Mouse (Mus musculus) embryonic fibroblast, embryonic 13.5 days (primary cell): ENCODE results near the gene Mettl4. TPM values are rescaled to one million over a fixed set of nuclear protein-coding genes. Genes with fewer than 3 reads are reported as not detected.
"Not testable (repeated sequence)": the region's sequence is repeated elsewhere in the genome, so short reads cannot be mapped to it uniquely, and the experiment has no call there.

Source experiments
- H3K27ac ChIP-seq: 2 replicates; pipeline ENCODE4 v1.5.1; 2012; ENCODE audit warnings: low read length, control low read depth, inconsistent platforms; ENCODE audit not compliant: insufficient read depth
- H3K4me1 ChIP-seq: 2 replicates; pipeline ENCODE4 v1.6.1; 2011; ENCODE audit warnings: low read length; ENCODE audit not compliant: control insufficient read depth, insufficient read depth
- H3K4me3 ChIP-seq: 2 replicates; pipeline ENCODE4 v1.5.1; 2011; ENCODE audit warnings: mild to moderate bottlenecking, control low read depth, low read length; ENCODE audit not compliant: insufficient read depth
- CTCF ChIP-seq: IDR thresholded peaks from 2 replicates; pipeline ENCODE4 v1.5.1; 2011; ENCODE audit warnings: mild to moderate bottlenecking, control low read depth, low read length, moderate library complexity, borderline replicate concordance; ENCODE audit not compliant: insufficient read depth
- POLR2A ChIP-seq: IDR thresholded peaks from 2 replicates; pipeline ENCODE4 v1.6.1; 2011; ENCODE audit warnings: low read depth, mild to moderate bottlenecking, control low read depth, low read length, moderate library complexity
- polyA plus RNA-seq: library from polyadenylated mRNA; stranded (reverse); fragments of >200 nt; gene quantifications from 2 replicates; pipeline ENCODE4 v1.2.4, GENCODE M21; 2011; ENCODE audit warnings: low read depth; ENCODE audit not compliant: missing spikeins, insufficient read length

The Mettl4 gene
- polyA plus RNA-seq, result 13.5 and 16.6 TPM in 2 replicates

DNA sequence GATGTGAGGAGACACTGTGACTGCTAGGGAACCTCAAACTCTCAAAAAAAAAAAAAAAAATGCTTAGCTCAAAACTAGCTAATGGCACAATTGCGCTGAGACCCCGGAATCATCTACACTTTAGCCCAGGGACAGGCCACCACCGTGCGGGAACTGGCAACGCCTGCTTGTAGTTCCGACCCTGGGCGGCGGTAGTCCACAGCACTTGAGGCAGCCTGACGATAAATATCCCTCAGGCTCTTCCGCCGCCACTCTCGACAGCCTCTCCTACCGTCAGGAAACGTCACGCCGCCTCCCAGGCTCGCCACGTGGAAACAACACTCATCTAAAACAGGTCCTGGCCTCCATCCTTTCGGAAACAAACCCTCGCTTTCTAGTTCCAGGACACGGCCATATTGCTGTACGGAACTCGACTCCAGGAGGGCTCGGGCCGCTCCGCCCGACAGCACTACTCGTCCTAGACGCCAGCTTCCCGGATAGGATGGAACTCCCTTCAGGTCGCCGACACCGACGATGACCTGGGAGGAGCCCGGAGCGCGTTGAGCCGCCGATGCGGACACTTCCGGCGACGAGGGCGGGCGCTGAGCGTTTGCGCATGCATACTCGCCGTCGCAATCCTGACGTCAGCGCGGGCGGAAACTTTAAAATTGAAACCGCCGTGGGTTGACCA is at the start of gene Mettl4:
TSS of gene Mettl4 (minus strand) at position 554 of the 670 bp plus-strand sequence.
- TF ChIP-seq CTCF (no peak), POLR2A (peak; percentile 44)
- H3K4me3 ChIP-seq, result peak within 1 kb of the TSS; percentile 81
- no peaks in the 10 kb centered on the region for H3K4me1 ChIP-seq
- H3K27ac ChIP-seq, result peak within 1 kb of the TSS; percentile 98

DNA sequence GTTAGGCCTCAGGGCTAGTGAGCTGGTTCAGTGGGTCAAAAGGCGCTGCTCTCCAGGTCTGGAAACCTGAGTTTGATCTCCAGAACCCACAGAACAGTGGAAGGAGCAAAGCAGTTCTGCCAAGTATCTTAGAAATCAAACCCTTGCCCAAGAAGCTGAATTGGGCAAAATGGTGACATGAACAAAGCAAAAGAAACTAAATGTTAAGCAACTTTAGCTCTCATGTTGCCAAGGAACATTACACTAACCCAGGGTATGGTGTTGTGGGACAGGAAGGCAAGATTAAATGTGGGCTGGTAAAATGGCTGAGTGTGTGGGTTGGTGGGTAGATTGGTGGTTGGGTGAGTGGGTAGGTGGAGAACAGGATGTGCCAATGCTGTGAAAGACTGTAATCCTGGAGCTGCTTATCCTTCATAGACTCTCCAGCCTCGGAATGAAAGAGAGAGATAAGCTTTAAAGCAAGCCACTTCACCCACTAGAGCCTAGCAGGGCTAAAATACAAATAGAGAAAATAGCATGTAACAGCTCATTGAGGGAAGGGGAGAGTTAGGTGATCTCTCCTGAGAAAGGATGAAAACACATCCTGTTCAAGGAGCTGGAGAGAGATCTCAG is 29.2 kb upstream of the Mettl4 start:
- H3K4me1 ChIP-seq, result no peaks in the 10 kb centered on the region
- H3K27ac ChIP-seq, result no peak overlapping the region
- no peak overlapping the region for H3K4me3 ChIP-seq
- TF ChIP-seq CTCF, result no peak
- TF ChIP-seq POLR2A, result no peak

DNA sequence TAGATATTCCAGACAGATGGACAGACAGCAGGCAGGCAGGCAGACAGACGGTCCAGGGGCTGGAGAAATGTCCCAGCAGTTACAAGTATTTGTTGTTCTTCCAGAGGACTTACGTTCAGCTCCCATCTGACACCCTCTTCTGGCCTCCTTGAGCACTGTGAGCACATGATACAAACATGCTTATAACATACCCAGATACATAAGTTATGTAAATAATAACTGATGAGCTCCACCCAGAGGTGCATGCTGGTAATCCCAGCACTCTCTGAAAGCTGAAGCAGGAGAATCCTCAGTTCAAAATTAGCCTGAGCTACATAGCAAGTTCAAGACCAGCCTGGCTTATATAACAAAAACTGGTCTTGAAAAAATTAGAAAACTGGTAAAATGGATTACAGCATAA is 18.7 kb upstream of the Mettl4 start:
- no peak overlapping the region for H3K27ac ChIP-seq
- H3K4me3 ChIP-seq, result no peak overlapping the region
- H3K4me1 ChIP-seq, result no peaks in the 10 kb centered on the region
- TF ChIP-seq POLR2A (no peak), CTCF (no peak)

DNA sequence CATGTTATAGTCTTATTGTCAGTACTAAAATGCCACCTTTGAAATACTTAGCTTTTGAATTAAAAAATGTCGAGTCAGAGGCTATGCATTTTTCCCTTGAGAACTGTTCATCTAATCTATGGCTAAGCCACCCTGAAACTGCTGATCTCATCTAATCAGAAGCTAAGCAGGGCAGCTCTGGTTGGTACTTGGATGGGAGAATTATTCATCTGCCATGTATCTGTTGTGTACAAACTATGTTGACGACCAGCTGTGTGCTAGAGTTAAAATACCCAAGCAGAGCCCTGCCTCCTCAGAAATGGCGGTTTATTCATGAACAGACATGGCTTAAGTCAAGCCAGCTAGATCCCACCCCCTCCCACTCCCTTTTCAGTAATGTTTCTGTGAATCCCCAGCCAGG is 14.9 kb upstream of the Mettl4 start:
- Histone ChIP-seq H3K4me3 (no peak overlapping the region), H3K4me1 (no peaks in the 10 kb centered on the region), H3K27ac (no peak overlapping the region)
- TF ChIP-seq CTCF (no peak), POLR2A (no peak)

DNA sequence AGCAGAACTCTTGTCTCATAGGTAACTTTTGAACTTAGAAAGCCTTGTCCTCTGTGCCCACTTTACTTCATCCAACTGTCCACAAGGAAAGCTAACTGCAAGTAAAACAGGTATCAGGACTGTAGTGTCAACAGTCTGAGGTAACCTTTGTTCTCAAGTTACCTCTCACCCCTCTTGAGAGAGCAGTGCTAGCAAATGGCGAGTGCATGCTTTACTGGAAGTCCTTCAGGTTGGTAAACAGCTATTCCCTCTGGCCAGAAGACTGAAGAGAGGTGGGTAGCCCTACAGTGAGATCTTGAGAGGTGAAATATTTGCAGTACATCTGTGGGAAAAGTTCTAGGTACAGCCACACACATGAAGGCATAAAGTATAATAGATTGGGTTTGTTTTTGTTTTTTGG is 14.2 kb upstream of the Mettl4 start:
- H3K4me1 ChIP-seq, result no peaks in the 10 kb centered on the region
- H3K27ac ChIP-seq, result no peak overlapping the region
- H3K4me3 ChIP-seq, result no peak overlapping the region
- TF ChIP-seq POLR2A (no peak), CTCF (no peak)

DNA sequence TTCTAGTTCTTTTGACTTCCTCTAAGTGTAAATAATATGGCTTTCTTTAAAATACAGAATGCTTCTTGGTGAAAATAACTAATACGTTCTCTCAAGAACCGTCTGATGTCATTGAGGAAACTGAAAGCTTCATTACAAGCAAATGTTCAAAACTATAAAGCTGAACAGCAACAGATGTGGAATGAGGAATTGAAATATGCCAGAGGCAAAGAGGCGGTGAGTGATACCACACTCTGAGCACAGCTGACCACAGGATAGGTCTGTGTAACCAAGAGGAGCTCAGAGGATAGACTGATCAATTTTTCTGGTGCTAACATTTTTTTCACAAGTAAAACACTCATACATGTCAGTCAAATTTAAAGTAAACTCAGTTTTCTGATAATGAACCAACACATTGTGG is 12.6 kb upstream of the Mettl4 start:
- H3K27ac ChIP-seq, result no peak overlapping the region
- no peaks in the 10 kb centered on the region for H3K4me1 ChIP-seq
- TF ChIP-seq CTCF (no peak), POLR2A (no peak)
- no peak overlapping the region for H3K4me3 ChIP-seq

DNA sequence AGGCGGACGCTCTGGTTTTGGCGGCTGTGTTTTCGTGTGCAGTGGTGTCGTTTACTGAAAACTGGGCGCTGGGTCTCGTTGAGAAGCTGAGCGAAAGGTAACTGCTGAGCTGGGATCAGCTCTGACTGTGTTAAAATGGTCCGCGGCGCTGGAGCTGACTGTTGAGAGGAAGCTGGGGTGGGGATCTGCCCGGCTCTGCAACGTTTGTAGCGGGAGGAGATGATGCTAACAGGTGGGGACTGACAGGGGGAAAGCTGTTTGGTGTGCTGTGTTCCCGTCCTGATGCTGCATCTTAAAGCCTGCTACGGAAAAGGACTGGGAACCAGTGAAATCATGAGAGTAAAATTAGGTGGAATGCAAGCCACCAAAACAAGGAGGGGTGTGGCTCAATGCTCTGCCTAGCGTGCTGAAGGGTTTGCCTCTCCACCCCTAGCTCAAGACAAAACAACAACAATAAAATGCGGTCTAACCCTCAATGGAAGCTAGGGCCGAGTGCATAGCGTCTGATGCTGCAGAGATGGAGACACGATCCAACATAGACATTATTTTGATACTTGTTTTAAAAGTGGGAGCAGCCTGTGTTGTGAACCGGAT is 414 bp upstream of the Mettl4 start:
- H3K4me1 ChIP-seq, result no peaks in the 10 kb centered on the region
- TF ChIP-seq CTCF, result no peak
- TF ChIP-seq POLR2A, result no peak
- H3K4me3 ChIP-seq, result peak overlapping the region; percentile 81
- H3K27ac ChIP-seq, result no peak overlapping the region

DNA sequence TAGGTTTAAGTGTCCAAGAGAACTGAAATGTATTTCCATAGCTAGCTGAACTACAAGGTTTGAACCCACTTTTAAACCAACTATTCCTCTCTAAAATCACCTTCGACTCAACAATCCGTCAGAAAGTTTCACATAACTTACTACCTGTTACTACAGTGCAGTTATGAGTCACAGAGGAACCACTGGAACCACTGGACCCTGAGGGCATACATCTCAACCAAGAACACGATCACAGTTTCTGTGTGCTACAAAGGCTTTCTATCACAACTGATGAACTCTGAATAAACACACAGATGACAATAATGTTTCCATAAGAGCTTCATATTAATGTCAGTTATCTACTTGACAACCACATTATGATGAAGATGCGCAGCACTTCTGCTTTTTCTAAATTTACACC is 11.6 kb downstream of the Mettl4 start:
- no peak overlapping the region for H3K4me3 ChIP-seq
- H3K27ac ChIP-seq, result no peak overlapping the region
- 0 out of 2 replicates have a peak, but pooled peaks cover 4% of the 10 kb centered on the region for H3K4me1 ChIP-seq
- no peak for TF ChIP-seq CTCF

DNA sequence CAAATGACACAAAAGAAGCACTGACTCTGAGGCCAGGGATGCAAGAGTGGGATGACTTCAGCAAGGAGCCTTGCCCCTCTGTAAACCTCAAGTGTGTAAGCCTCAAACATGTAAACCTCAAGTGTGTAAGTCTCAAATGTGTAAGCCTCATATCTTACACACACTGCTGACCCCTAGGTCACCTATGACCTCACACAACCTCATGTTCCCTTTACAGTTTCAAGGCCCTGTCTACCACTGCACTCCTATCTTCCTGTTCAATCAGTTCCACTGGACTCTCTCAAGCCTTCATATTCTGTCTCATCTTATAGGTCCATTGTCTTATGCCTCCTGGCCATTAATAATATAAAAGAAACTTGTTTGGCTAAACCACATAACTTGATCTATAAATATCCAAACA is 13.9 kb downstream of the Mettl4 start:
- no peak for TF ChIP-seq CTCF
- TF ChIP-seq POLR2A, result no peak
- 0 out of 2 replicates have a peak, but pooled peaks cover 4% of the 10 kb centered on the region for H3K4me1 ChIP-seq
- H3K4me3 ChIP-seq, result no peak overlapping the region
- H3K27ac ChIP-seq, result no peak overlapping the region

DNA sequence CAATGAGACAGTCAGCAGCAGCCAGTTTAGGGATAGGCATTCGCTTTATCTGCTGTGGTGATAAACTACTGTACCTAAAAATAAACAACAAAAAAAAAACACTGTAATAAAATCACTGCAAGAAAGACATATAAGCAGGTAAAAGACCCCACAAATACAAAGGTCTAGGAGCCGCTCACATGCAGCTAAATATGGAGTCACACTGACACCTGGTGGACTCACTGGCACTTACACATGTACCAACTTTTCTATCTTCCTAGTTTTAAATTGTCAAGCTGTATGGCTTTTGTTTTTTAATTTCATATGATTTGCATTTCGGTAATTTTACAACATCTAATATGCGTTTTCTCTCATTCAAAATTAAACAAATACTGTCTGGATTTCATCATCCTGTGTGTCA is 14.4 kb downstream of the Mettl4 start:
- Histone ChIP-seq H3K4me3 (no peak overlapping the region), H3K4me1 (0 out of 2 replicates have a peak, but pooled peaks cover 4% of the 10 kb centered on the region)

DNA sequence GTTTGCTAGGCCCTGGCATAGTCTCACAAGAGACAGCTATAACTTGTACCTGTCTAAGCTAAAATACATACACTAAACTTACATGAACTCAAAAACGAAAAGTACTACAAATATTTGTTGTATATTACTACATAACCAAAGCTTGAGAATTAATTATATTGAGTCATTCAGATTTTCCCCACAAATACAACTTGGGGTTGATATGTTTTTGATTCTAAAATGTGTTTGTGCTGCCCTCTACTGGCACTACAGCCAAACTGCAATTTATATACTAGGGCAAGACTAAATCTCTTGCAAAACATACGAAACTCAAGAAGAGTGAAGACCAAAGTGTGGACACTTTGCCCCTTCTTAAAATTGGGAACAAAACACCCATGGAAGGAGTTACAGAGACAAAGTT is 19.4 kb downstream of the Mettl4 start:
- not testable (repeated sequence) for H3K4me1 ChIP-seq, H3K4me3 ChIP-seq, H3K27ac ChIP-seq

More for the DNA sequence above, 14.4 kb downstream of the Mettl4 start:
- H3K27ac ChIP-seq, result no peak overlapping the region
- TF ChIP-seq POLR2A (no peak), CTCF (no peak)
